Mouse (Mus musculus) adrenal gland, postnatal 36 days (tissue): ENCODE results near the gene Olfr564. TPM values are rescaled to one million over a fixed set of nuclear protein-coding genes. Genes with fewer than 3 reads are reported as not detected.

ENCODE experiments used
- DNase-seq, 2 experiments: peaks; one replicate each; pipeline ENCODE4 v3.0.0; 2021; ENCODE audit warnings: mixed read lengths in 1 of 2
- long read RNA-seq, 2 experiments: library from polyadenylated mRNA; stranded (forward); transcript quantifications; one replicate each; pipeline ENCODE4 v2.0.0; 2021; ENCODE audit warnings: borderline sequencing depth in 2 of 2
- total RNA-seq, 2 experiments: library from RNA; stranded (reverse); gene quantifications; 2 replicates each; pipeline ENCODE4 v1.2.3; 2021

Gene Olfr564
- total RNA-seq, result not detected
- long read RNA-seq, experiment 1, result 0 reads
- long read RNA-seq, experiment 2, result 0 reads

DNA sequence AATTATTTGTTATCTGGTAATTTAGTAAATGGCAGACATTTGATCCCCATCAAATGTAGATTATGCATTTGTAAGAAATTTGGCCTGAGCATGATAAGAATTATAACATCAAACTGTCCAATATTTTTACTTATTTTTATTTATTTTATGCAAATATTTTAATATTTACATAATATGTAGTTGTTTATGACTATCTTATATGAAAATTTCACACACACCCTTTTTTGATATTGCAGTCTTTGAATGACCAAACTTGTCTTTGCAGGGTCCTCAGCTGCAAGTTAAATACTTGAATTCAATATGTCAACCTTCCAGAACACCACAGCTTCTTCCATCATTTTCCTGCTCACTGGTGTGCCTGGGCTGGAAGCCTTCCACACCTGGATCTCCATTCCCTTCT lies at the start of gene Olfr564:
TSS of gene Olfr564 (plus strand) at position 301 of the 400 bp plus-strand sequence.
- no peak for DNase-seq

DNA sequence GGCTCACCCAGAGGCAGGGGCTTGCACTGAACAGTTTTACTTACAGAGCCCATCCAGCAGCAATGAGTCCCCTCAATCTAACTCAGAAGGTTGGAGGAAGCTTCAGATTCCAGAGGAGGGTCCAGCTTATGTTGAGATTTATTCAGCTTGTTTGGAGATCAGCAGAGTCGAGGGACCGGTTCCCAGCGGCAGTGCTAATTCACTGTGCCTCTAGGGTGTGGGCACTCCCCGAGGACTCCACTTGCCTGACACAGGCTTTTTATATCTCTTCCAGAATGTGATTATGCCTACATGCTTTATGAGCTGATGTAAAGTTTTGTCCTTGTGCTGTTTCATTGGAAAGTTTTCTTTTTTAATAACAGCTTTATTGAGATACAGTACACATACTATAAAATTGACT lies 44.0 kb upstream of the Olfr564 start, which contains the start of the genes Olfr560 and Olfr78:
TSS of gene Olfr560 (minus strand) at position 101 of the 400 bp plus-strand sequence.
TSS of gene Olfr78 (minus strand) at position 206 of the 400 bp plus-strand sequence.
- no peak for DNase-seq

DNA sequence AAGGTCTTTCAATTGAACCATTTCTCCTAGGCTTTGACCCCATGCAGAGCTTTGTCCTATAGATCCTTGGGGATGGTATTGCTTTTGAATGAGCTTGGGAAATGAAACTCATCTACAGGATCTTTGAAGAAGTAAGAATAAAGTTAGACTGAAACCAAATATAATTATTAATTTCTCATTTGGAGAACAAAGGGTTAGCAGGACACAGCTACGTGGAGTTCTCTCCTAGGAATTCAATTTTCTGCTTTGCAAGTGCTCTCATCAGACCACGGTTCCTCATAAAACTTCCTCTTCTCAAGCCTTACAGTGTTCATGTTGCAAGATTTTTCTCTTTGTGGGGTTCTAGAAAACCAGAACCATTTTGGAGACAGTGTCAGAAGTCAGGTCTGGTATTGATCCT lies 32.4 kb upstream of the Olfr564 start, which contains the start of gene Olfr561:
TSS of gene Olfr561 (plus strand) at position 301 of the 400 bp plus-strand sequence.
- DNase-seq, result no peak

Other genes with a start within 250 kb of the Olfr564 start
- gene Trim21, start 238.0 kb upstream of the Olfr564 start, total RNA-seq, result 10 to 100 TPM; 13.0 to 16.4 TPM
- not detected for gene Olfr550, start 232.0 kb upstream of the Olfr564 start, total RNA-seq
- not detected for gene Olfr551, start 211.6 kb upstream of the Olfr564 start, total RNA-seq
- gene Olfr552, start 205.7 kb upstream of the Olfr564 start, total RNA-seq, result under 1 TPM in 1 of 2 experiments, not detected in 1; 0.07 TPM
- gene Olfr553, start 185.3 kb upstream of the Olfr564 start, total RNA-seq, result not detected
- gene Olfr554, start 165.0 kb upstream of the Olfr564 start, total RNA-seq, result not detected
- not detected for gene Olfr555, start 144.7 kb upstream of the Olfr564 start, total RNA-seq
- not detected for gene Olfr556, start 138.6 kb upstream of the Olfr564 start, total RNA-seq
- 1 to 10 TPM; 8.2 to 9.8 TPM for gene Trim68, start 116.2 kb upstream of the Olfr564 start, total RNA-seq
- not detected for gene Olfr557, start 107.6 kb upstream of the Olfr564 start, total RNA-seq
- under 1 TPM; 0.33 TPM for gene Olfr558, start 101.3 kb upstream of the Olfr564 start, total RNA-seq
- not detected for gene Olfr33, start 84.4 kb upstream of the Olfr564 start, total RNA-seq
- gene Olfr559, start 76.0 kb upstream of the Olfr564 start, total RNA-seq, result not detected
- gene Olfr560, start 44.1 kb upstream of the Olfr564 start, total RNA-seq, result not detected
- gene Olfr78, start 44.0 kb upstream of the Olfr564 start, total RNA-seq, result under 1 TPM; 0.20 to 0.26 TPM
- gene Olfr561, start 32.3 kb upstream of the Olfr564 start, total RNA-seq, result not detected
- gene Olfr566, start 55.3 kb downstream of the Olfr564 start, total RNA-seq, result not detected
- not detected for gene Olfr568, start 73.6 kb downstream of the Olfr564 start, total RNA-seq
- not detected for gene Olfr569, start 87.4 kb downstream of the Olfr564 start, total RNA-seq
- not detected for gene Olfr570, start 91.1 kb downstream of the Olfr564 start, total RNA-seq
- gene Olfr571, start 114.1 kb downstream of the Olfr564 start, total RNA-seq, result not detected
- not detected for gene Olfr572, start 120.9 kb downstream of the Olfr564 start, total RNA-seq
- gene Olfr573-ps1, start 139.1 kb downstream of the Olfr564 start, total RNA-seq, result not detected
- not detected for gene Olfr574, start 145.0 kb downstream of the Olfr564 start, total RNA-seq
- not detected for gene Olfr575, start 155.3 kb downstream of the Olfr564 start, total RNA-seq
- not detected for gene Olfr576, start 159.2 kb downstream of the Olfr564 start, total RNA-seq
- not detected for gene Olfr577, start 172.5 kb downstream of the Olfr564 start, total RNA-seq
- not detected for gene Olfr578, start 185.8 kb downstream of the Olfr564 start, total RNA-seq
- not detected for gene Olfr582, start 234.5 kb downstream of the Olfr564 start, total RNA-seq
- gene Olfr583, start 247.8 kb downstream of the Olfr564 start, total RNA-seq, result not detected